Mouse (Mus musculus): ENCODE measurements around the gene Exoc2.

The Exoc2 gene

GRCm38 (mm10) chr13:30973501-30974246 is at the start of gene Exoc2, which contains the start of gene Gm5447:
TSS of gene Exoc2 (minus strand) at chr13:30974093.
TSS of gene Gm5447 (plus strand) at chr13:30974204.
- in situ Hi-C loops (cut with MboI, MseI) = no loop called here

GRCm38 (mm10) chr13:31023664-31024063 is 49.8 kb upstream of the Exoc2 start:
- in situ Hi-C loops (cut with MboI, MseI) = loop anchor here (25.0 kb wide), 1 partner anchor 736 kb away; no protein-coding TSS in a partner anchor

GRCm38 (mm10) chr13:31021927-31022326 is 48.0 kb upstream of the Exoc2 start:
- in situ Hi-C loops (cut with MboI, MseI) = loop anchor here (25.0 kb wide), 1 partner anchor 735 kb away; no protein-coding TSS in a partner anchor

GRCm38 (mm10) chr13:31021514-31021913 is 47.6 kb upstream of the Exoc2 start:
- in situ Hi-C loops (cut with MboI, MseI) = loop anchor here (25.0 kb wide), 1 partner anchor 734 kb away; no protein-coding TSS in a partner anchor

- in situ Hi-C loops (cut with MboI, MseI) = loop anchor here (25.0 kb wide), 1 partner anchor 730 kb away; no protein-coding TSS in a partner anchor
Observed at GRCm38 (mm10) chr13:31017545-31017944, 43.7 kb upstream of the Exoc2 start.

- in situ Hi-C loops (cut with MboI, MseI) = loop anchor here (25.0 kb wide), 1 partner anchor 718 kb away; no protein-coding TSS in a partner anchor
Observed at GRCm38 (mm10) chr13:31004995-31005394, 31.1 kb upstream of the Exoc2 start.

- in situ Hi-C loops (cut with MboI, MseI) = loop anchor here (25.0 kb wide), 1 partner anchor 717 kb away; no protein-coding TSS in a partner anchor
Observed at GRCm38 (mm10) chr13:31004458-31004857, 30.6 kb upstream of the Exoc2 start.

GRCm38 (mm10) chr13:30999799-31000198 is 25.9 kb upstream of the Exoc2 start:
- in situ Hi-C loops (cut with MboI, MseI) = loop anchor here (25.0 kb wide), 1 partner anchor 712 kb away; no protein-coding TSS in a partner anchor

GRCm38 (mm10) chr13:30997526-30998253 is 23.8 kb upstream of the Exoc2 start:
- in situ Hi-C loops (cut with MboI, MseI) = no loop called here

- in situ Hi-C loops (cut with MboI, MseI) = no loop called here
Observed at GRCm38 (mm10) chr13:30994249-30994858, 20.5 kb upstream of the Exoc2 start.

- in situ Hi-C loops (cut with MboI, MseI) = no loop called here
Observed at GRCm38 (mm10) chr13:30993819-30994218, 19.9 kb upstream of the Exoc2 start.

GRCm38 (mm10) chr13:30990233-30990632 is 16.3 kb upstream of the Exoc2 start:
- in situ Hi-C loops (cut with MboI, MseI) = no loop called here

GRCm38 (mm10) chr13:30989710-30990109 is 15.8 kb upstream of the Exoc2 start:
- in situ Hi-C loops (cut with MboI, MseI) = no loop called here

GRCm38 (mm10) chr13:30987686-30988085 is 13.8 kb upstream of the Exoc2 start:
- in situ Hi-C loops (cut with MboI, MseI) = no loop called here

GRCm38 (mm10) chr13:30986934-30987455 is 13.1 kb upstream of the Exoc2 start:
- in situ Hi-C loops (cut with MboI, MseI) = no loop called here

- in situ Hi-C loops (cut with MboI, MseI) = no loop called here
Observed at GRCm38 (mm10) chr13:30985598-30986466, 11.9 kb upstream of the Exoc2 start.

- in situ Hi-C loops (cut with MboI, MseI) = no loop called here
Observed at GRCm38 (mm10) chr13:30985275-30985597, 11.3 kb upstream of the Exoc2 start.

- in situ Hi-C loops (cut with MboI, MseI) = loop anchor here (5.0 kb wide), 1 partner anchor 434 kb away; the partner anchor contains the start of gene Uqcrfs1
Observed at GRCm38 (mm10) chr13:30981666-30982065, 7.8 kb upstream of the Exoc2 start.

GRCm38 (mm10) chr13:30978224-30978623 is 4.3 kb upstream of the Exoc2 start:
- in situ Hi-C loops (cut with MboI, MseI) = no loop called here

- in situ Hi-C loops (cut with MboI, MseI) = no loop called here
Observed at GRCm38 (mm10) chr13:30976536-30977084, 2.7 kb upstream of the Exoc2 start.
